In the genomic region with DNA sequence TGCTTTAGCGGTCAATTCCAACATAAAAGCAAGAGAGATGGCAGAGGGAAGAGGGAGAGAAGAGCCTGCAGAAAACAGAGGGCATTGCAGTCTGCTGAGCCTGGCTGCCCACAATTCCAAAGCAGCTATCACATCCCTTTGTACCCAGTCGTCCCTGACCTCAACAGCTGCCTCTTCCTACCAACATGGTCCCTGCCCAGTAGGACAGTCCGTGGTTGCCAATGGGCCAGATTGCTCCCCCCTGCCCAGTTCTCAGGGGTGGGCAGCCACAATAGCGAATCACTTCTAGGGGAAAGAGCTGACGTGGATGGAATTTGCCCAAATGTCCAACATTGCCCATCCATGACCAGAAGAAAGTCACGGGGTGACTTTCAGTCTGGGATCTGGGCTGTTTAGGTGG, we compare ENCODE assay signal across 16 mouse cellular contexts.
"Had no signal": no experiment of that assay in that cellular context is flagged by ENCODE, and none has a peak within 500 bp of the region (broad histone marks: within the 10 kb centered on the region; RNA-seq: fewer than 3 reads in every experiment).

No protein-coding gene starts in this region.

- H3K9ac ChIP-seq: liver, embryonic 13.5 days; midbrain, embryonic 12.5 days; midbrain, embryonic 15.5 days; neural tube, embryonic 13.5 days; stomach, embryonic 15.5 days had no signal

- H3K4me3 ChIP-seq: liver, embryonic 13.5 days; midbrain, embryonic 12.5 days; midbrain, embryonic 15.5 days; myocyte; neural tube, embryonic 13.5 days; stomach, embryonic 15.5 days had no signal

- H3K9me3 ChIP-seq: liver, embryonic 13.5 days; midbrain, embryonic 15.5 days; neural tube, embryonic 13.5 days; stomach, embryonic 15.5 days had no signal

- H3K4me1 ChIP-seq: liver, embryonic 13.5 days; midbrain, embryonic 12.5 days; midbrain, embryonic 15.5 days; neural tube, embryonic 13.5 days; stomach, embryonic 15.5 days had no signal

- H3K36me3 ChIP-seq: liver, embryonic 13.5 days; midbrain, embryonic 12.5 days; midbrain, embryonic 15.5 days; neural tube, embryonic 13.5 days; stomach, embryonic 15.5 days had no signal

- ATAC-seq: midbrain, embryonic 15.5 days had no signal

- H3K27me3 ChIP-seq: liver, embryonic 13.5 days; midbrain, embryonic 12.5 days; midbrain, embryonic 15.5 days; neural tube, embryonic 13.5 days; stomach, embryonic 15.5 days had no signal

- DNase-seq: kidney, adult 9 months; kidney, postnatal 14 days; kidney, postnatal 4 days; liver, embryonic 13.5 days; lung, adult 2 months; lung, postnatal 14 days; lung, postnatal 4 days; retina, postnatal 1 day; right cerebral cortex, postnatal 25 days; spleen, adult 18-20 months; thymus, postnatal 25 days had no signal

- H3K27ac ChIP-seq: liver, embryonic 13.5 days; midbrain, embryonic 12.5 days; midbrain, embryonic 15.5 days; neural tube, embryonic 13.5 days; stomach, embryonic 15.5 days had no signal

- H3K4me2 ChIP-seq: liver, embryonic 13.5 days; midbrain, embryonic 12.5 days; midbrain, embryonic 15.5 days; neural tube, embryonic 13.5 days; stomach, embryonic 15.5 days had no signal
